Comparison of ENCODE assay signal across 26 mouse cellular contexts in genomic region chr2:114419346-114419745, GRCm38 (mm10).
DNase-seq lines count a peak whose midpoint lies in the region; ATAC-seq and TF ChIP-seq lines count a peak whose summit lies in the region.
"Had no signal": no experiment of that assay in that cellular context is flagged by ENCODE, and none has a peak within 500 bp of the region (broad histone marks: within the 10 kb centered on the region; RNA-seq: fewer than 3 reads in every experiment).

No protein-coding gene starts in this region.

- no peaks in the 10 kb centered on the region for H3K36me3 ChIP-seq in kidney, postnatal 0 days (ENCODE audit: insufficient read depth, low read length)
- H3K36me3 ChIP-seq in CH12.LX (replicated peaks in 1 of 2; ENCODE audit: control insufficient read depth in 1 of 2, insufficient read depth in 1 of 2, low read length in 1 of 2) = no peaks in the 10 kb centered on the region
- no peaks in the 10 kb centered on the region for H3K36me3 ChIP-seq in forebrain, embryonic 12.5 days (replicated peaks)
- H3K36me3 ChIP-seq: embryonic facial prominence, embryonic 12.5 days; embryonic facial prominence, embryonic 15.5 days; forebrain, embryonic 15.5 days; heart, embryonic 10.5 days; heart, embryonic 13.5 days had no signal

- ATAC-seq in kidney, postnatal 0 days (replicated peaks; ENCODE audit: low FRiP score, low read depth) = no peak
- no peak for ATAC-seq in forebrain, embryonic 12.5 days (ENCODE audit: low FRiP score)
- ATAC-seq: activated CD4-positive, CD25-positive, alpha-beta regulatory T cell, adult 4 months; forebrain, embryonic 15.5 days; hindbrain, postnatal 0 days had no signal

- in situ Hi-C loops in CH12.LX (cut with MboI; ENCODE audit: low pct_ligation_motif_present, low pct_unique_long_range_greater_than_20kb, low sequenced_read_pairs) = no loop called here

- TF ChIP-seq RAD21 in CH12.LX (IDR thresholded peaks at IDR 0.05; ENCODE audit: low read depth, low read length) = no peak

- TF ChIP-seq CTCF in kidney, postnatal 0 days (IDR thresholded peaks at IDR 0.05; ENCODE audit: low read depth) = no peak
- no peak for TF ChIP-seq CTCF in CH12.LX (conservative IDR thresholded peaks at IDR 0.05 in 1 of 2, IDR thresholded peaks at IDR 0.05 in 1 of 2; ENCODE audit: low read depth in 2 of 2, low read length in 2 of 2)

- H3K27me3 ChIP-seq in kidney, postnatal 0 days (ENCODE audit: insufficient read depth, low read length) = no peaks in the 10 kb centered on the region
- H3K27me3 ChIP-seq in CH12.LX (replicated peaks) = no peaks in the 10 kb centered on the region
- H3K27me3 ChIP-seq in forebrain, embryonic 12.5 days = no peaks in the 10 kb centered on the region
- H3K27me3 ChIP-seq: embryonic facial prominence, embryonic 12.5 days; embryonic facial prominence, embryonic 15.5 days; forebrain, embryonic 15.5 days; heart, embryonic 13.5 days had no signal

- H3K9me3 ChIP-seq in kidney, postnatal 0 days (replicated peaks; ENCODE audit: low read length) = no peaks in the 10 kb centered on the region
- H3K9me3 ChIP-seq in CH12.LX (replicated peaks; ENCODE audit: low read length) = no peaks in the 10 kb centered on the region
- no peaks in the 10 kb centered on the region for H3K9me3 ChIP-seq in forebrain, embryonic 12.5 days
- H3K9me3 ChIP-seq: embryonic facial prominence, embryonic 12.5 days; embryonic facial prominence, embryonic 15.5 days; forebrain, embryonic 15.5 days; heart, embryonic 10.5 days had no signal

- dilution Hi-C loops in CH12.LX (cut with MboI; ENCODE audit: extremely low pct_ligation_motif_present, extremely low pct_unique_long_range_greater_than_20kb, low sequenced_read_pairs) = no loop called here

- TF ChIP-seq EP300 in CH12.LX (IDR thresholded peaks at IDR 0.05; ENCODE audit: low read length) = no peak

- no peak for TF ChIP-seq POLR2A in CH12.LX (IDR thresholded peaks at IDR 0.05; ENCODE audit: low read depth, low read length)

- WGBS in kidney, postnatal 0 days = 52% methylated on average over 3 of the region's 3 CpGs
- WGBS in forebrain, embryonic 12.5 days = 76% methylated on average over 3 of the region's 3 CpGs

- no peaks in the 10 kb centered on the region for H3K79me2 ChIP-seq in CH12.LX (replicated peaks; ENCODE audit: control insufficient read depth, extremely low read depth, insufficient read depth, poor library complexity, severe bottlenecking)

- no peak overlapping the region for H3K4me2 ChIP-seq in kidney, postnatal 0 days (ENCODE audit: low read length)
- no peak overlapping the region for H3K4me2 ChIP-seq in CH12.LX (ENCODE audit: insufficient read depth, low read depth, poor library complexity, severe bottlenecking)
- H3K4me2 ChIP-seq in forebrain, embryonic 12.5 days = no peak overlapping the region
- H3K4me2 ChIP-seq: embryonic facial prominence, embryonic 12.5 days; embryonic facial prominence, embryonic 15.5 days; forebrain, embryonic 15.5 days; heart, embryonic 13.5 days; hindbrain, embryonic 14.5 days had no signal

- H3K27ac ChIP-seq in kidney, postnatal 0 days = no peak overlapping the region
- no peak overlapping the region for H3K27ac ChIP-seq in CH12.LX (ENCODE audit: insufficient read depth, low read depth)
- H3K27ac ChIP-seq in forebrain, embryonic 12.5 days = no peak overlapping the region
- H3K27ac ChIP-seq: embryonic facial prominence, embryonic 12.5 days; embryonic facial prominence, embryonic 15.5 days; forebrain, embryonic 15.5 days; heart, adult 2 months; heart, embryonic 10.5 days; heart, embryonic 13.5 days; hindbrain, embryonic 14.5 days; hindbrain, postnatal 0 days had no signal

- no peaks in the 10 kb centered on the region for H3K4me1 ChIP-seq in kidney, postnatal 0 days (replicated peaks; ENCODE audit: insufficient read depth, low read length)
- H3K4me1 ChIP-seq in CH12.LX (ENCODE audit: control insufficient read depth in 1 of 2, insufficient read depth in 2 of 2) = peaks cover 0 to 9% of the 10 kb centered on the region in 2 experiments; a peak in 2 of 4 replicates
- no peaks in the 10 kb centered on the region for H3K4me1 ChIP-seq in forebrain, embryonic 12.5 days
- H3K4me1 ChIP-seq: embryonic facial prominence, embryonic 12.5 days; embryonic facial prominence, embryonic 15.5 days; forebrain, embryonic 15.5 days; heart, embryonic 10.5 days; heart, embryonic 13.5 days had no signal

- peak; percentile 5 for DNase-seq in kidney, adult 9 months
- DNase-seq in kidney, postnatal 25 days = no peak
- DNase-seq in kidney, postnatal 0 days (ENCODE audit: low spot score) = peak; percentile 70
- DNase-seq in kidney, postnatal 10 days = no peak
- peak; percentile 5 for DNase-seq in CH12.LX (ENCODE audit: extremely low read depth)
- peak; percentile 20 for DNase-seq in adipocyte (ENCODE audit: low spot score)
- DNase-seq: adrenal gland, postnatal 10 days; adrenal gland, postnatal 36 days; B cell, adult 2 months; cerebellum, adult 2 months; cerebellum, adult 9-11 months; cerebellum, postnatal 25 days; gastrocnemius, postnatal 10 days; gastrocnemius, postnatal 36 days; heart, adult 2 months; heart, postnatal 14 days; heart, postnatal 4 days had no signal

- H3K9ac ChIP-seq in kidney, postnatal 0 days (ENCODE audit: low read depth, low read length) = no peak overlapping the region
- H3K9ac ChIP-seq in CH12.LX (ENCODE audit: insufficient read depth, low read depth) = no peak overlapping the region
- H3K9ac ChIP-seq in forebrain, embryonic 12.5 days = no peak overlapping the region
- H3K9ac ChIP-seq: embryonic facial prominence, embryonic 12.5 days; embryonic facial prominence, embryonic 15.5 days; forebrain, embryonic 15.5 days; heart, embryonic 13.5 days; hindbrain, embryonic 14.5 days had no signal

- H3K4me3 ChIP-seq in kidney, postnatal 0 days (replicated peaks; ENCODE audit: low read depth, low read length) = no peak overlapping the region
- H3K4me3 ChIP-seq in CH12.LX (replicated peaks in 1 of 3; ENCODE audit: low read depth in 2 of 3, low read length in 2 of 3, poor library complexity in 1 of 3) = no peak overlapping the region
- no peak overlapping the region for H3K4me3 ChIP-seq in forebrain, embryonic 12.5 days (replicated peaks)
- H3K4me3 ChIP-seq: embryonic facial prominence, embryonic 12.5 days; embryonic facial prominence, embryonic 15.5 days; forebrain, embryonic 15.5 days; heart, adult 2 months; heart, embryonic 10.5 days; heart, embryonic 13.5 days had no signal

TF ChIP-seq in CH12.LX, 34 proteins besides CTCF, POLR2A, EP300 and RAD21:
- TF ChIP-seq MAZ (IDR thresholded peaks at IDR 0.05; ENCODE audit: low read depth, low read length) (no peak), SIN3A (IDR thresholded peaks at IDR 0.05; ENCODE audit: low read length) (no peak), ZKSCAN1 (IDR thresholded peaks at IDR 0.05; ENCODE audit: borderline replicate concordance, low read depth, low read length) (no peak), MAFK (IDR thresholded peaks at IDR 0.05; ENCODE audit: insufficient replicate concordance, low read length) (no peak), ETS1 (conservative IDR thresholded peaks at IDR 0.05; ENCODE audit: low read depth, low read length) (no peak), JUN (IDR thresholded peaks at IDR 0.05; ENCODE audit: insufficient read depth, low read depth, low read length) (no peak), MXI1 (IDR thresholded peaks at IDR 0.05; ENCODE audit: low read depth, low read length) (no peak), IRF4 (IDR thresholded peaks at IDR 0.05; ENCODE audit: low read depth, low read length) (no peak), UBTF (IDR thresholded peaks at IDR 0.05; ENCODE audit: low read depth, low read length) (no peak), TCF12 (IDR thresholded peaks at IDR 0.05; ENCODE audit: low read depth, low read length) (no peak)

Comparison
In these comparisons a context has a peak if more than half of its experiments do, and no peak if none do; other contexts are left out.
1. DNase-seq: peak in kidney, adult 9 months (single experiment), kidney, postnatal 0 days (single experiment), CH12.LX (single experiment) and adipocyte (single experiment); none in kidney, postnatal 25 days (0 of 2) and kidney, postnatal 10 days (single experiment).